ENCODE assay signal across 10 mouse cellular contexts in genomic region chr11:116305423-116305822, GRCm38 (mm10). TPM values are rescaled to one million over a fixed set of nuclear protein-coding genes. Genes with fewer than 3 reads are reported as not detected.
DNase-seq lines count a peak whose midpoint lies in the region; ATAC-seq lines count a peak whose summit lies in the region.
"Had no signal": no experiment of that assay in that cellular context is flagged by ENCODE, and none has a peak within 500 bp of the region (broad histone marks: within the 10 kb centered on the region; RNA-seq: fewer than 3 reads in every experiment).

No protein-coding gene starts in this region.

- H3K36me3 ChIP-seq in erythroblast, embryonic 14.5 days (ENCODE audit: control insufficient read depth), result peaks cover 39% of the 10 kb centered on the region
- H3K36me3 ChIP-seq in megakaryocyte, embryonic 14.5 days (replicated peaks; ENCODE audit: low read length), result peaks cover 50% of the 10 kb centered on the region
- H3K36me3 ChIP-seq in liver, embryonic 12.5 days, result peaks cover 46% of the 10 kb centered on the region
- H3K36me3 ChIP-seq in stomach, embryonic 16.5 days (ENCODE audit: control insufficient read depth, insufficient read depth, low read length), result peaks cover 26% of the 10 kb centered on the region

- no peak for DNase-seq in right cerebral cortex, adult 2 months (ENCODE audit: low spot score in 2 of 2)
- no peak for DNase-seq in layer of hippocampus, postnatal 10 days (ENCODE audit: low spot score in 2 of 2)
- DNase-seq: adrenal gland, adult 8-10 months had no signal

- H3K27me3 ChIP-seq in erythroblast, embryonic 14.5 days (ENCODE audit: control insufficient read depth), result no peaks in the 10 kb centered on the region
- no peaks in the 10 kb centered on the region for H3K27me3 ChIP-seq in megakaryocyte, embryonic 14.5 days (replicated peaks)
- H3K27me3 ChIP-seq in liver, embryonic 12.5 days (replicated peaks), result no peaks in the 10 kb centered on the region
- H3K27me3 ChIP-seq in stomach, embryonic 16.5 days (ENCODE audit: control insufficient read depth, insufficient read depth, low read length), result no peaks in the 10 kb centered on the region

- peaks cover 5% of the 10 kb centered on the region; the same call in 1 of the 2 replicates for H3K9me3 ChIP-seq in erythroblast, embryonic 14.5 days (ENCODE audit: control insufficient read depth, low read length)
- H3K9me3 ChIP-seq in megakaryocyte, embryonic 14.5 days, result peaks cover 7% of the 10 kb centered on the region; the same call in 1 of the 2 replicates
- H3K9me3 ChIP-seq in liver, embryonic 12.5 days (replicated peaks), result no peaks in the 10 kb centered on the region
- no peaks in the 10 kb centered on the region for H3K9me3 ChIP-seq in stomach, embryonic 16.5 days (replicated peaks; ENCODE audit: control insufficient read depth, low read length)

- 79% methylated on average over 2 of the region's 2 CpGs for WGBS in liver, embryonic 12.5 days (ENCODE audit: insufficient replicate concordance)
- 94% methylated on average over 2 of the region's 2 CpGs for WGBS in stomach, embryonic 16.5 days

- no peak overlapping the region for H3K27ac ChIP-seq in liver, embryonic 12.5 days
- H3K27ac ChIP-seq in stomach, embryonic 16.5 days (ENCODE audit: low read length), result no peak overlapping the region

- peaks cover 32% of the 10 kb centered on the region for H3K4me1 ChIP-seq in erythroblast, embryonic 14.5 days (ENCODE audit: control insufficient read depth)
- H3K4me1 ChIP-seq in megakaryocyte, embryonic 14.5 days, result peaks cover 33% of the 10 kb centered on the region
- peaks cover 41% of the 10 kb centered on the region for H3K4me1 ChIP-seq in liver, embryonic 12.5 days
- peaks cover 4% of the 10 kb centered on the region for H3K4me1 ChIP-seq in stomach, embryonic 16.5 days (ENCODE audit: control insufficient read depth, insufficient read depth, low read length)

- H3K4me2 ChIP-seq in liver, embryonic 12.5 days, result peak overlapping the region; percentile 83
- peak overlapping the region; percentile 87 for H3K4me2 ChIP-seq in stomach, embryonic 16.5 days (ENCODE audit: low read depth, low read length)

- H3K9ac ChIP-seq in liver, embryonic 12.5 days, result peak overlapping the region; percentile 79
- H3K9ac ChIP-seq in stomach, embryonic 16.5 days (ENCODE audit: low read length), result no peak overlapping the region

- no peak for ATAC-seq in erythroblast, adult 5-6 weeks (replicated peaks; ENCODE audit: low FRiP score, poor library complexity, severe bottlenecking)
- no peak for ATAC-seq in megakaryocyte, adult 5-6 weeks (ENCODE audit: poor library complexity, severe bottlenecking)
- no peak for ATAC-seq in liver, embryonic 12.5 days
- ATAC-seq in stomach, embryonic 16.5 days (ENCODE audit: insufficient read depth, low FRiP score), result no peak

- peak overlapping the region; percentile 83 for H3K4me3 ChIP-seq in erythroblast, embryonic 14.5 days (replicated peaks)
- H3K4me3 ChIP-seq in megakaryocyte, embryonic 14.5 days (replicated peaks), result peak overlapping the region; percentile 99
- H3K4me3 ChIP-seq in liver, embryonic 12.5 days, result peak overlapping the region; percentile 79
- peak overlapping the region; percentile 71 for H3K4me3 ChIP-seq in stomach, embryonic 16.5 days (replicated peaks; ENCODE audit: low read length)

RNA-seq across cellular contexts. Expression of gene Exoc7, which starts 1.6 kb away (rescaled TPM):
- 0.84 and 0.94 TPM in 2 replicates for polyA plus RNA-seq in erythroblast, embryonic 14.5 days (2012)
- total RNA-seq in erythroblast, adult 5-6 weeks (2015; ENCODE audit: low replicate concordance), result 12.1 and 34.6 TPM in 2 replicates
- 7.8 and 14.1 TPM in 2 replicates for total RNA-seq in erythroblast, adult 5-6 weeks (2017; ENCODE audit: low replicate concordance)
- 2.7 and 6.7 TPM in 2 replicates for polyA plus RNA-seq in megakaryocyte, embryonic 14.5 days (2012; ENCODE audit: insufficient read depth, low replicate concordance)
- total RNA-seq in megakaryocyte, adult 5-6 weeks (2015), result 29.2 and 34.8 TPM in 2 replicates
- total RNA-seq in megakaryocyte, adult 5-6 weeks (2017), result 20.3 and 27.3 TPM in 2 replicates
- 29.7 and 31.8 TPM in 2 replicates for polyA plus RNA-seq in liver, embryonic 12.5 days (2016; fragmentation: Nextera tagmentation; extraction: Ambion mirVana)
- 56.8 and 58.4 TPM in 2 replicates for polyA plus RNA-seq in stomach, embryonic 16.5 days (2015; fragmentation: Nextera tagmentation; extraction: Ambion mirVana)
- total RNA-seq in layer of hippocampus, postnatal 10 days (2021), result 10 to 100 TPM; 84.6 to 97.9 TPM

RNA-seq across cellular contexts. Expression of gene Galr2, which starts 24.7 kb away (rescaled TPM):
- polyA plus RNA-seq in erythroblast, embryonic 14.5 days (2012), result not detected in 2 replicates
- not detected in 2 replicates for total RNA-seq in erythroblast, adult 5-6 weeks (2015; ENCODE audit: low replicate concordance)
- not detected in 2 replicates for total RNA-seq in erythroblast, adult 5-6 weeks (2017; ENCODE audit: low replicate concordance)
- polyA plus RNA-seq in megakaryocyte, embryonic 14.5 days (2012; ENCODE audit: insufficient read depth, low replicate concordance), result not detected in 2 replicates
- total RNA-seq in megakaryocyte, adult 5-6 weeks (2015), result not detected in 2 replicates
- 0.07 TPM in 1 of 2 replicates, not detected in the other for total RNA-seq in megakaryocyte, adult 5-6 weeks (2017)
- not detected in 2 replicates for polyA plus RNA-seq in liver, embryonic 12.5 days (2016; fragmentation: Nextera tagmentation; extraction: Ambion mirVana)
- 0.26 and 0.45 TPM in 2 replicates for polyA plus RNA-seq in stomach, embryonic 16.5 days (2015; fragmentation: Nextera tagmentation; extraction: Ambion mirVana)
- total RNA-seq in layer of hippocampus, postnatal 10 days (2021), result not detected
- total RNA-seq: layer of hippocampus, adult 8-10 months had no signal

RNA-seq across cellular contexts. Expression of gene Foxj1, which starts 29.8 kb away (rescaled TPM):
- polyA plus RNA-seq in erythroblast, embryonic 14.5 days (2012), result 0.01 and 0.02 TPM in 2 replicates
- not detected in 2 replicates for total RNA-seq in erythroblast, adult 5-6 weeks (2015; ENCODE audit: low replicate concordance)
- not detected in 2 replicates for total RNA-seq in erythroblast, adult 5-6 weeks (2017; ENCODE audit: low replicate concordance)
- polyA plus RNA-seq in megakaryocyte, embryonic 14.5 days (2012; ENCODE audit: insufficient read depth, low replicate concordance), result 0.12 and 0.84 TPM in 2 replicates
- total RNA-seq in megakaryocyte, adult 5-6 weeks (2015), result not detected in 2 replicates
- not detected in 2 replicates for total RNA-seq in megakaryocyte, adult 5-6 weeks (2017)
- 1.2 and 1.4 TPM in 2 replicates for polyA plus RNA-seq in liver, embryonic 12.5 days (2016; fragmentation: Nextera tagmentation; extraction: Ambion mirVana)
- 0.39 and 0.41 TPM in 2 replicates for polyA plus RNA-seq in stomach, embryonic 16.5 days (2015; fragmentation: Nextera tagmentation; extraction: Ambion mirVana)
- total RNA-seq in layer of hippocampus, postnatal 10 days (2021), result 10 to 100 TPM in 1 of 2 experiments, 1 to 10 TPM in 1; 9.5 to 10.4 TPM

RNA-seq across cellular contexts. Expression of gene Srp68, which starts 31.4 kb away (rescaled TPM):
- 0.78 and 1.9 TPM in 2 replicates for polyA plus RNA-seq in erythroblast, embryonic 14.5 days (2012)
- total RNA-seq in erythroblast, adult 5-6 weeks (2015; ENCODE audit: low replicate concordance), result 7.5 and 11.7 TPM in 2 replicates
- 8.5 and 15.1 TPM in 2 replicates for total RNA-seq in erythroblast, adult 5-6 weeks (2017; ENCODE audit: low replicate concordance)
- polyA plus RNA-seq in megakaryocyte, embryonic 14.5 days (2012; ENCODE audit: insufficient read depth, low replicate concordance), result 4.7 and 34.1 TPM in 2 replicates
- total RNA-seq in megakaryocyte, adult 5-6 weeks (2015), result 17.4 and 21.0 TPM in 2 replicates
- total RNA-seq in megakaryocyte, adult 5-6 weeks (2017), result 17.8 and 19.3 TPM in 2 replicates
- 66.4 and 66.8 TPM in 2 replicates for polyA plus RNA-seq in liver, embryonic 12.5 days (2016; fragmentation: Nextera tagmentation; extraction: Ambion mirVana)
- polyA plus RNA-seq in stomach, embryonic 16.5 days (2015; fragmentation: Nextera tagmentation; extraction: Ambion mirVana), result 85.5 and 89.4 TPM in 2 replicates
- total RNA-seq in layer of hippocampus, postnatal 10 days (2021), result 10 to 100 TPM; 50.5 to 51.9 TPM
